Mouse (Mus musculus): ENCODE results near the gene Mgmt. TPM values are rescaled to one million over a fixed set of nuclear protein-coding genes. Genes with fewer than 3 reads are reported as not detected.

Gene Mgmt
- polyA plus RNA-seq, 1 experiment = 12.6 TPM

DNA sequence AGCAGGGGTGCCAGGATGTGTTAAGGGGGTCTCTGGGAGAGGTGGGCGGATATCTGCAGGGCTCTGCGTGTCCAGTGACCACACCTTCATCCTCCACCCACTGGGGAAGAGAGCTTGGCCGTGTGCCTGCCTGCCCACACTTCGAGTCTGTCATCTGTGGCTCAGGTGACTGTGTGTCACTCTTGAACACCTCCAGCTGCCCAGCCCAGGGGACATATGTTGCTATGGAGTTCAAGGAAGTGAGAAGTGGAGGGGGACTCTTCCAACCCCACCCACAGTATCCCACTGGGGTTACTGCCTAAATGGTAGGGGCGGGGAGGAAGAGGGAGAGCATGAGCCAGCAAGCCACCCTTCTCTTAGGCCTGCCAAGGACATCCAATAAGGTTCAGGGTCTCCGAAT is 192.7 kb downstream of the Mgmt start:
- no peak for TF ChIP-seq CTCF (IDR thresholded peaks at IDR 0.05; ENCODE audit: control insufficient read depth, insufficient read depth, low read length)
- no peak for TF ChIP-seq POLR2A (IDR thresholded peaks at IDR 0.05; ENCODE audit: borderline replicate concordance, control insufficient read depth, low read depth, low read length)
- Histone ChIP-seq H3K4me3 (replicated peaks; ENCODE audit: control insufficient read depth, low read depth, low read length) (no peak overlapping the region), H3K27ac (ENCODE audit: control insufficient read depth, insufficient read depth, low read depth, low read length, poor library complexity) (no peak overlapping the region), H3K4me1 (ENCODE audit: control insufficient read depth, insufficient read depth, low read length) (no peaks in the 10 kb centered on the region)
- WGBS = 73% methylated on average over 6 of the region's 6 CpGs

DNA sequence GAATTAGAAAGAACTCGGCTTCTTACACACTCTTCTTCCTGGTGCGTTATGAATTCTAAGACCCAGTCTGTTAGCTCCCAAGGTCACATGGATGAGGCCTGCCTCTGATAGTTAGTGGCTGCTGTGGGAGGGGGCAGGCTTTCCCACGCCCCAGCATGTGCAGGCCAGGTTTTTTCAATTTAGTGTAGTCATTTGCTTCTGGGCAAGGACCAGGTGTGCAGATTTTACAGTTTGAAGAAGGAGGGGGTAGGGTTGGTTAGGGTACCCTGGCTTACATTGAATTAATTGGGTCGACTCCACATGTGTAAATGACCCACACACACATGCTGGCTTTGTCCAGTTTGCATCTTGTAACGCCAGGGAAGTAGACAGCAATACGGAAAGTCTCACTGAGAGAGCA is 193.7 kb downstream of the Mgmt start:
- TF ChIP-seq POLR2A (IDR thresholded peaks at IDR 0.05; ENCODE audit: borderline replicate concordance, control insufficient read depth, low read depth, low read length) = no peak
- no peak for TF ChIP-seq CTCF (IDR thresholded peaks at IDR 0.05; ENCODE audit: control insufficient read depth, insufficient read depth, low read length)

DNA sequence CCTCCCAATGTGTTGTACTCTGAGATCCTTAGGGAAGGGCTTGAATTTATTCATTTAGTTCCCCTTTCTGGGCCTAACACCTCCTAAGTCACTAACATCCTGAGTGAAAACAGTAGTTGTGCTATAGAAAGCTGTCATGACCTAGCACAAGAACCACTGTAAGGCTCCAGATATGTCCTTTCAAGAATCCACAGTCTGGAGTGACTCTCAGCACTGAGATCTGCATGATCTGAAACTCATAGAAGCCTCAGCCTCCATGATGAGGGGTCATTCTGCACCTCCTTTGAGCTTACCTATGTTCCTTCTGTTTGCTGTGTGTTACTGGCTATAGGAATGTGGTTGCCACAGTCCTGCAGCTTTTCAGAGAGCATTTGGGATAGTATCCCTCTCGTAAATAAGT is 200.1 kb downstream of the Mgmt start:
- Histone ChIP-seq H3K4me1 (ENCODE audit: control insufficient read depth, insufficient read depth, low read length) (no peaks in the 10 kb centered on the region), H3K4me3 (replicated peaks; ENCODE audit: control insufficient read depth, low read depth, low read length) (no peak overlapping the region), H3K27ac (ENCODE audit: control insufficient read depth, insufficient read depth, low read depth, low read length, poor library complexity) (no peak overlapping the region)
- TF ChIP-seq CTCF (IDR thresholded peaks at IDR 0.05; ENCODE audit: control insufficient read depth, insufficient read depth, low read length) (no peak), POLR2A (IDR thresholded peaks at IDR 0.05; ENCODE audit: borderline replicate concordance, control insufficient read depth, low read depth, low read length) (no peak)
- 79% methylated on average over 1 of the region's 1 CpGs for WGBS

More for the DNA sequence above, 193.7 kb downstream of the Mgmt start:
- 87% methylated on average over 6 of the region's 6 CpGs for WGBS
- H3K4me3 ChIP-seq (replicated peaks; ENCODE audit: control insufficient read depth, low read depth, low read length) = no peak overlapping the region
- H3K4me1 ChIP-seq (ENCODE audit: control insufficient read depth, insufficient read depth, low read length) = no peaks in the 10 kb centered on the region
- H3K27ac ChIP-seq (ENCODE audit: control insufficient read depth, insufficient read depth, low read depth, low read length, poor library complexity) = no peak overlapping the region

DNA sequence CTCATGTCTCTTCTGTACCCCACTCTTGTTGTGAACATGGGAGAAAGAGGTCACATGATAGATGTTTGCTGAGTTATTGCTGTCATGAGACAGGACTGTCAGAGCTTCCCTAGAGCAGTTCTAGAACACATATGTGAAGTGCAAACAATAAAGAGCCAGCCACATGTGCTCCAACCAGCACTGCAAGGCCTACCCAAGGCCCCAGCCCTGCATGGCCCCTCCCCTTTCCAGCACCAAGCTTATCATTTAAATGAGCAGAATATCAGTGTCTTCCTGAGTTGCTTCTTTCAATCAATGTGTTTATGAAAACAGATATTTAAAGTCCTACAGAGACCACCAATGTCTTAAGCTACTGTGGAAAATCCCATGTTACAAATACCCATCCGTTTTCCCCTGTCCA is 201.3 kb downstream of the Mgmt start:
- WGBS = 66% methylated on average over 1 of the region's 1 CpGs

DNA sequence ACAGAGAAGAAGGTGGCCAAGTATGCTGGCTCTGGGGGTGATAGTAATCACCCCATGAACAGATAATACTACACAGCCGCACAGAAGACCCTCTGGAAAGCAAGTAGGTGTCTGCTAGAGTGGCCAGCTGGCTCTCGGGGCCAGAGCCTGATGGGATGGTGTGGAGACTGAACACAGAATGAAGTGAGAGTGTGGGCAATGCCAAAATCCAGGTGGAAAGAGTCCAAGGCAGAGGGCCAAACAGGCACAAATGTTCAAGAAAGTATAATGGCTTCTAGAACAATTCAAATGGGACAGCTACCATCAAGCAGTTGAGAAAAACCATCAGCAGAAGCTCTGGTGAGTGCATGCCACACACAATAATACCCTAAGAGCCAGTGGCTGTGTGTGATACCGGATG is 205.4 kb downstream of the Mgmt start:
- H3K4me1 ChIP-seq (ENCODE audit: control insufficient read depth, insufficient read depth, low read length) = no peaks in the 10 kb centered on the region
- TF ChIP-seq CTCF (IDR thresholded peaks at IDR 0.05; ENCODE audit: control insufficient read depth, insufficient read depth, low read length) = no peak
- no peak for TF ChIP-seq POLR2A (IDR thresholded peaks at IDR 0.05; ENCODE audit: borderline replicate concordance, control insufficient read depth, low read depth, low read length)
- whole genome bisulfite sequencing = 76% methylated on average over 3 of the region's 3 CpGs
- H3K4me3 ChIP-seq (replicated peaks; ENCODE audit: control insufficient read depth, low read depth, low read length) = no peak overlapping the region
- no peak overlapping the region for H3K27ac ChIP-seq (ENCODE audit: control insufficient read depth, insufficient read depth, low read depth, low read length, poor library complexity)

More for the DNA sequence above, 201.3 kb downstream of the Mgmt start:
- Histone ChIP-seq H3K4me3 (replicated peaks; ENCODE audit: control insufficient read depth, low read depth, low read length) (no peak overlapping the region), H3K4me1 (ENCODE audit: control insufficient read depth, insufficient read depth, low read length) (no peaks in the 10 kb centered on the region), H3K27ac (ENCODE audit: control insufficient read depth, insufficient read depth, low read depth, low read length, poor library complexity) (no peak overlapping the region)
- TF ChIP-seq POLR2A (IDR thresholded peaks at IDR 0.05; ENCODE audit: borderline replicate concordance, control insufficient read depth, low read depth, low read length) = no peak
- TF ChIP-seq CTCF (IDR thresholded peaks at IDR 0.05; ENCODE audit: control insufficient read depth, insufficient read depth, low read length) = no peak

DNA sequence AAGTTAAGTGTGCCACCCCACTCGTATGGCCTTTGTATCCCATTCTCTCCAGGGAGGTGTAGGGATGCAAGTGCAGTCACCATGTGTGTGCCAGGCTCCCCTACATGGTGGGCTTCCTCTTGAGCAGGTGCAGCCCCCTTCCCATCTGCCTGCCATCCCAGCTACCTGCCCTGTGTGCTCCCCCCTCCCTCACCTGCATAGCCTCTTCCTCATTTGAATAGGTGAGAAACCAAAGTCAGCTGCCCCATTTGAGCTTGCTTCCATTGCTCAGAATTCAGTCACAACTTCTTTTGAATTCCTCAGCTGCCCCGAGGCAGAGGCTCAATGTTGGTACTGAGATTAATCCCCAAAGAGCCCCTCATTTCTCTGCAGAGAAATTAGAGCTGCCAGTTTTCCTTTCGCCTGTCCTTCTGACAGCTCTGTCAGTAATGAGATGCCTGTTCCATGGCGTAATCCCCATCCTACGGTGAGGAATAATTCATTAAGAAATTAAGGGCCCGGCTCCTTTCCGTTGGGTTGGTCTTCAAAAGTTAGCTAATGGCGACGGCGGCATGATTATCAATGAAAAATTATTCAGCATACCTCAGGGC is 208.3 kb downstream of the Mgmt start:
- Histone ChIP-seq H3K4me1 (ENCODE audit: control insufficient read depth, insufficient read depth, low read length) (no peaks in the 10 kb centered on the region), H3K27ac (ENCODE audit: control insufficient read depth, insufficient read depth, low read depth, low read length, poor library complexity) (no peak overlapping the region), H3K4me3 (replicated peaks; ENCODE audit: control insufficient read depth, low read depth, low read length) (no peak overlapping the region)
- TF ChIP-seq POLR2A (IDR thresholded peaks at IDR 0.05; ENCODE audit: borderline replicate concordance, control insufficient read depth, low read depth, low read length) (no peak), CTCF (IDR thresholded peaks at IDR 0.05; ENCODE audit: control insufficient read depth, insufficient read depth, low read length) (no peak)
- 84% methylated on average over 10 of the region's 10 CpGs for WGBS

DNA sequence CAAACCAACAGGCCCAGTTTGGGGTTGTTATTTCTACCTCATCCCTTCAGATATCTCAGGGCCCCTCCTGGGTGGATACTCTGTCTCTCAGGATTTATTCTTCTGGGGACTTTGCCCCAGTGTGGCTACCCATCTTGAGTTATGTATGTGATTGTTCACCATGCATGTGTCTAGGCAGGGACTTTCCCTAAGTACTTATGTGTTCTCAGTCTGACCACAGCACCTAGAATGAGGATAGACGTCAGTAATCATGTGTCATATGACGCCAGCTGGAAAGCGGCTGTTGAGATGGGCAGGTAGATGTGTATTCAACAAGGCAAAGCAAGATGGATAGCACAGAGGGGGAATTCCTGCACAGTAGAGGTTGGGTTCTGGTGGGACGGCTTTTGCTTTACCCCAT is 217.7 kb downstream of the Mgmt start:
- WGBS = 88% methylated on average over 4 of the region's 4 CpGs
- TF ChIP-seq CTCF (IDR thresholded peaks at IDR 0.05; ENCODE audit: control insufficient read depth, insufficient read depth, low read length) (no peak), POLR2A (IDR thresholded peaks at IDR 0.05; ENCODE audit: borderline replicate concordance, control insufficient read depth, low read depth, low read length) (no peak)
- Histone ChIP-seq H3K4me3 (replicated peaks; ENCODE audit: control insufficient read depth, low read depth, low read length) (no peak overlapping the region), H3K4me1 (ENCODE audit: control insufficient read depth, insufficient read depth, low read length) (no peaks in the 10 kb centered on the region), H3K27ac (ENCODE audit: control insufficient read depth, insufficient read depth, low read depth, low read length, poor library complexity) (no peak overlapping the region)

DNA sequence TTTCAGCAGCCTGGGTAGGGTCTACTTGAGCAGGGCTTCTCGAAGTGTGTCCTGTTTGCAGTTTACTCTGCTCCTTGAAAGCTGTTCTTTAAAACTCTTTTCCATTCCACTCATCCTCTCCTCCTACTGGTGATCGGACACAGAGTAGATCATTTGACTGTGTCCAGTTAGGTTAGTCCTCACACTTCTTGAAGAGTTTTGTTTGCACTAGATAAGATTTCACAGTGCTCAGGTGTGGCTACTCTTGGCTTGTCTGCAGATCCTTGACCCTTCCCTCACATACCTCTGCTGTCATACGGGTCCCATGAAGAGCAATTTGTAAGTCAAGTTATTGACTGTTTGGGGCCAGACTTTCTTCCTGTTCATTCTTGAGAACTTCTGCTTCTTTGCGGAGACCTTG is 221.8 kb downstream of the Mgmt start:
- H3K27ac ChIP-seq (ENCODE audit: control insufficient read depth, insufficient read depth, low read depth, low read length, poor library complexity) = no peak overlapping the region
- WGBS = 46% methylated on average over 4 of the region's 4 CpGs
- H3K4me1 ChIP-seq (ENCODE audit: control insufficient read depth, insufficient read depth, low read length) = no peaks in the 10 kb centered on the region
- TF ChIP-seq CTCF (IDR thresholded peaks at IDR 0.05; ENCODE audit: control insufficient read depth, insufficient read depth, low read length) = no peak
- no peak for TF ChIP-seq POLR2A (IDR thresholded peaks at IDR 0.05; ENCODE audit: borderline replicate concordance, control insufficient read depth, low read depth, low read length)
- H3K4me3 ChIP-seq (replicated peaks; ENCODE audit: control insufficient read depth, low read depth, low read length) = no peak overlapping the region
